Mouse (Mus musculus) CD4-positive naive resting alpha-beta T cell, adult 76 days (primary cell): ENCODE measurements around the gene Ube2r2. TPM values are rescaled to one million over a fixed set of nuclear protein-coding genes. Genes with fewer than 3 reads are reported as not detected.

ENCODE experiments used
- total RNA-seq: library from RNA; stranded (reverse); gene quantifications from one replicate; pipeline ENCODE4 v1.2.4, GENCODE M21; 2023

Ube2r2 gene
- 62.4 TPM for total RNA-seq

GRCm38 (mm10) chr4:41135711-41136453 lies at the start of gene Ube2r2:
TSS of gene Ube2r2 (plus strand) at chr4:41135743.

GRCm38 (mm10) chr4:41097871-41098576 lies 37.5 kb upstream of the Ube2r2 start, which contains the start of gene Aqp3:
TSS of gene Aqp3 (minus strand) at chr4:41098183.

GRCm38 (mm10) chr4:41124180-41124951 lies 11.2 kb upstream of the Ube2r2 start, which contains the start of gene Nol6:
TSS of gene Nol6 (minus strand) at chr4:41124455.

Other genes starting within 250 kb of the Ube2r2 start
- gene Spink4, start 215.7 kb upstream of the Ube2r2 start, total RNA-seq, result not detected
- 77.5 TPM for gene Bag1, start 187.4 kb upstream of the Ube2r2 start, total RNA-seq
- 22.7 TPM for gene Chmp5, start 187.3 kb upstream of the Ube2r2 start, total RNA-seq
- gene Nfx1, start 164.8 kb upstream of the Ube2r2 start, total RNA-seq, result 92.6 TPM
- gene Aqp7, start 87.6 kb upstream of the Ube2r2 start, total RNA-seq, result not detected
- 36.0 TPM for gene Aqp3, start 37.6 kb upstream of the Ube2r2 start, total RNA-seq
- 64.9 TPM for gene Nol6, start 11.3 kb upstream of the Ube2r2 start, total RNA-seq
- 69.5 TPM for gene Ubap2, start 139.4 kb downstream of the Ube2r2 start, total RNA-seq
- gene Dcaf12, start 179.1 kb downstream of the Ube2r2 start, total RNA-seq, result 31.7 TPM
- 46.1 TPM for gene Ubap1, start 213.3 kb downstream of the Ube2r2 start, total RNA-seq